Mouse (Mus musculus) lung, postnatal 0 days (tissue): ENCODE results near the gene Crabp1. TPM values are rescaled to one million over a fixed set of nuclear protein-coding genes. Genes with fewer than 3 reads are reported as not detected.

Source experiments
- ATAC-seq: fragments of 200-750 bp; cut with Nextera tagmentation; 2 replicates; pipeline ENCODE4 v1.8.0; 2017; ENCODE audit warnings: moderate library complexity
- DNase-seq: peaks from one replicate; pipeline ENCODE4 v3.0.0-alpha.2; 2016; ENCODE audit warnings: low spot score
- H3K27ac ChIP-seq: fragments of 300-500 bp; sonication (generic); 2 replicates; pipeline ENCODE4 v1.5.1; 2014; ENCODE audit warnings: antibody characterized with exemption, mild to moderate bottlenecking, low read length, mixed read lengths
- H3K27me3 ChIP-seq: fragments of 300-500 bp; sonication (generic); replicated peaks from 2 replicates; pipeline ENCODE4 v1.6.1; 2014; ENCODE audit warnings: low read length, mixed read lengths; ENCODE audit not compliant: insufficient read depth
- H3K36me3 ChIP-seq: fragments of 300-500 bp; sonication (generic); 2 replicates; pipeline ENCODE4 v1.6.1; 2014; ENCODE audit warnings: low read length, mixed read lengths; ENCODE audit not compliant: insufficient read depth
- H3K4me1 ChIP-seq: fragments of 300-500 bp; sonication (generic); 2 replicates; pipeline ENCODE4 v1.6.1; 2014; ENCODE audit warnings: antibody characterized with exemption, low read depth, low read length, mixed read lengths; ENCODE audit not compliant: insufficient read depth
- H3K4me2 ChIP-seq: fragments of 300-500 bp; sonication (generic); replicated peaks from 2 replicates; pipeline ENCODE4 v1.6.1; 2014; ENCODE audit warnings: low read depth, mild to moderate bottlenecking, low read length, moderate library complexity, mixed read lengths
- H3K4me3 ChIP-seq: fragments of 300-500 bp; sonication (generic); 2 replicates; pipeline ENCODE4 v1.5.1; 2014; ENCODE audit warnings: low read depth, low read length
- H3K9ac ChIP-seq: fragments of 300-500 bp; sonication (generic); replicated peaks from 2 replicates; pipeline ENCODE4 v1.6.1; 2014; ENCODE audit warnings: low read depth, mild to moderate bottlenecking
- H3K9me3 ChIP-seq: fragments of 300-500 bp; sonication (generic); 2 replicates; pipeline ENCODE4 v1.6.1; 2016; ENCODE audit warnings: low read length, mixed read lengths
- CTCF ChIP-seq: IDR thresholded peaks from 2 replicates; pipeline ENCODE4 v1.5.1; 2016; ENCODE audit warnings: antibody characterized with exemption, mild to moderate bottlenecking
- EP300 ChIP-seq: IDR thresholded peaks from 2 replicates; pipeline ENCODE4 v1.6.1; 2016; ENCODE audit warnings: antibody characterized with exemption, mild to moderate bottlenecking, control low read depth
- WGBS: fragments of 180-500 bp; shearing (Covaris S2); extraction: QIAGEN DNeasy Blood & Tissue Kit; methylation state at CpG from one replicate; pipeline ENCODE4 v1.1.7; 2014; 5-methylcytosine and 5-hydroxymethylcytosine counted together
- polyA plus RNA-seq: library from polyadenylated mRNA; unstranded; fragments of >200 nt; fragmentation: Nextera tagmentation; extraction: Ambion mirVana; gene quantifications from 2 replicates; pipeline ENCODE4 v1.2.1, GENCODE M21; 2015

The Crabp1 gene
- polyA plus RNA-seq, 1 experiment from 2014 or later: 2.6 TPM

DNA sequence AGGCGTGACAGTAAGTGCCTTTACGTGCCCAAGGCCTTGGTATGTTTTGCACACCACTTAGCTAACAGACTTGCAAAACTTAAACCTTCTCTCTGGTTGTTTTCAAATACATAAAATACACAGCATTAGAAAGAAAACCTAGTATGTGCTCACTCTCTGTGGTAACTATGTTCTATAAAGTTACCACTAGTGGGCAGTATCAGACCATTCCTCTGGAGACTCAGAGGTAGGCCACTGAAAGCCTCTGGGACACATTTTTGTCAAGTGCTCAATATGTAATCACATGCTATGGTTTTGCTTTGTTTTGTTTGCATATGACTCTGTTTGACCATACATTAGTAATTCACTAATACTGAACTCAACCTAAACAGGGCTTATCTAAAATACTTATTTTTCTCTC lies 32.4 kb upstream of the Crabp1 start:
- Histone ChIP-seq H3K27ac (no peak overlapping the region), H3K4me2 (no peak overlapping the region), H3K4me1 (no peaks in the 10 kb centered on the region), H3K9ac (no peak overlapping the region), H3K9me3 (no peaks in the 10 kb centered on the region), H3K27me3 (no peaks in the 10 kb centered on the region), H3K36me3 (peaks cover 9% of the 10 kb centered on the region; the same call in 1 of the 2 replicates), H3K4me3 (no peak overlapping the region)
- peak; percentile 68 for DNase-seq
- ATAC-seq: no peak
- 93% methylated on average over 2 of the region's 2 CpGs for WGBS
- TF ChIP-seq CTCF: peak; percentile 73
- TF ChIP-seq EP300: no peak

DNA sequence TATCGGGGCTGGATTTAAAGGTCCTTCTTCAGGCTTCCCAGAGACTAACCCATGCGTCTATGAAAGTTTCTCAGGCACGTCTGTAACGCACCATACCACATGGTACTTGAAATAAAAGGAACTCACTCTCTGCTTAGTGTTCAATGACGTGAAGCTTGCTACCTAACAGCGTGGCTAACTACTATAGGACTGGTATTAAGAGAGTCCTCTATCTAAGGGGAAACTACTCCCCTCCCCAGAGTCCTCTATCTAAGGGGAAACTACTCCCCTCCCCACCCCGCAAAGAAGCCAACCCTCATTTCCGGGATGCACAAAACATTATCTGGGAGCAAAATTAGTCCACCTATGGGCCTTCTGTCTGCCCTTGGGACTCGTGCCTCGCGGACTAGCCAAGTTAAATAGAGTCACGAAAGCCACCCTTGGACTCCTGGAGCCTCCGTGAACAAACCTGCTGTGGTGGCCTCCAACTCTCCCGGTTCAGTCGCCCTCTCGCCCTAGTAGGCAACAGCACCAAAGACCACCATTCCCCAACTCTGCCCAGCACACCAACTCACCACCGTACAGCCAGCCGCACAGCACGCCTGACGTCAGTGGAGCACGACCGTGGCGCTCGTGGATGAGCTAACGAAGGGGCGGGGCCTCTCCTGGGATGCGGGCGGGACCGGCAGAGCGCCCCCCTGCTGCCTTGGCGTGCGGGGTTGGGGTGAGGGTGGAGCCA lies 30.5 kb upstream of the Crabp1 start, which contains the start of gene Wdr61:
Gene Wdr61 (minus strand): TSS at position 599 of the 718 bp plus-strand sequence.
- no peaks in the 10 kb centered on the region for H3K4me1 ChIP-seq
- peak within 1 kb of the TSS; percentile 80 for H3K27ac ChIP-seq
- H3K9me3 ChIP-seq: no peaks in the 10 kb centered on the region
- H3K27me3 ChIP-seq: no peaks in the 10 kb centered on the region
- WGBS: 1% methylated on average over 30 of the region's 32 CpGs
- no peaks in the 10 kb centered on the region for H3K36me3 ChIP-seq
- peak; percentile 76 for TF ChIP-seq CTCF
- TF ChIP-seq EP300: no peak
- H3K4me2 ChIP-seq: peak within 1 kb of the TSS; percentile 69
- ATAC-seq (peak; percentile 99), DNase-seq (peak; percentile 98)
- H3K4me3 ChIP-seq: peak within 1 kb of the TSS; percentile 80
- H3K9ac ChIP-seq: peak within 1 kb of the TSS; percentile 76

DNA sequence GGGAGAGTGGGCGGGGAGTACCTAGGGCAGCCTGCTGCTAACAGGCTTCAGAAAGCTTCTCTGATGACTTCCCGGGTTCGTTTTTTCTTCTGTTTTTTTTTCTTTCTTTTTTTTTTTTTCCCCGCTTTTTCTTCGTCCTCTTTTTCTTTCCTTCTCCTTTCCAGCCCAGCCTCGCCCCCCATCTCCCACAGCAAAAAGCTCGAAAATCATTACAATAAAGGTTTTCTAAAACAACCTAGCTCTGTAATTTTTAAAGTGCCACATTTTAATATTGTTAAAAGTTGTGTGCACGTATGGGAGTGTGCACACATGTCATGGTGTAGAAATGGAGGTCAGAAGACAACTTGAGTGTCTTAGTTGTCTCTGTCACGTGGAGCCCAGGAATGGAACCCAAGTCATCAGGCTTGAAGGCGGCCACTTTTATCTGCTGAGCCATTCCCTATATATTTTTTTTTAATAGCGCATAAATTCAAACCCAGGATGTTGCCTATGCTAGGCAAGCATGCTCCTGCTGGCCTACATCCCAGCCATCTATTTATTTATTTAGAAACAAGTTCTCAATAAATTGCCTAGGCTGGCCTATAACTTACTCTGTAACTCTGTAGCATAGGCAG lies 29.8 kb upstream of the Crabp1 start:
- Histone ChIP-seq H3K9me3 (no peaks in the 10 kb centered on the region), H3K27ac (no peak overlapping the region), H3K36me3 (no peaks in the 10 kb centered on the region), H3K4me3 (peak overlapping the region; percentile 80), H3K4me1 (no peaks in the 10 kb centered on the region), H3K4me2 (peak overlapping the region; percentile 34; the same call in 1 of the 2 replicates), H3K9ac (peak overlapping the region; percentile 76; the same call in 1 of the 2 replicates), H3K27me3 (no peaks in the 10 kb centered on the region)
- TF ChIP-seq EP300 (no peak), CTCF (no peak)
- no peak for ATAC-seq
- DNase-seq: no peak
- 14% methylated on average over 11 of the region's 11 CpGs for WGBS

DNA sequence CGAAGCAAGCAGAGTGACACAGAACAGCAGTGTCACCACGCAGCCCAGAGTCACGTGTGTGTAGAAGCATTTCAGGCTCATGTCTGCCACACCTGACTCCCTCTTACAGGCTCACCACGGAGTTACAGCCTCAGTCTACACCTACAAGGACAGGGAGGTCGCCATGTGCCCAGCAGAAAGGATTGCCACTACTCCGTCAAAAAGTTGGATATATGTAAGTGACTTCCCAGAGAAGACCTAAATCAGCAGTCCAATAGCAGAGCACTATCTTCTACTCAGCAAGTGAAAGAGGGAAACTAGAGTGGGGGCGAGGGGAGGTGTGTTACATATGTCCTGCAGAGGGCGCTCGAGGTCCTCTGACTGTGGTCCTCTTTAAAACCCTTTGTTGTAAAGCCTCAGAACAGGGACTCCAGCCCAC lies 28.3 kb upstream of the Crabp1 start:
- WGBS: 16% methylated on average over 9 of the region's 9 CpGs
- no peaks in the 10 kb centered on the region for H3K9me3 ChIP-seq
- no peak overlapping the region for H3K27ac ChIP-seq
- peak; percentile 85 for DNase-seq
- no peak overlapping the region for H3K4me3 ChIP-seq
- H3K9ac ChIP-seq: no peak overlapping the region
- no peaks in the 10 kb centered on the region for H3K4me1 ChIP-seq
- H3K27me3 ChIP-seq: no peaks in the 10 kb centered on the region
- 0 out of 2 replicates have a peak overlapping the region, but pooled peaks have one; percentile 2 for H3K4me2 ChIP-seq
- H3K36me3 ChIP-seq: no peaks in the 10 kb centered on the region
- no peak for ATAC-seq
- no peak for TF ChIP-seq EP300
- peak; percentile 82 for TF ChIP-seq CTCF

DNA sequence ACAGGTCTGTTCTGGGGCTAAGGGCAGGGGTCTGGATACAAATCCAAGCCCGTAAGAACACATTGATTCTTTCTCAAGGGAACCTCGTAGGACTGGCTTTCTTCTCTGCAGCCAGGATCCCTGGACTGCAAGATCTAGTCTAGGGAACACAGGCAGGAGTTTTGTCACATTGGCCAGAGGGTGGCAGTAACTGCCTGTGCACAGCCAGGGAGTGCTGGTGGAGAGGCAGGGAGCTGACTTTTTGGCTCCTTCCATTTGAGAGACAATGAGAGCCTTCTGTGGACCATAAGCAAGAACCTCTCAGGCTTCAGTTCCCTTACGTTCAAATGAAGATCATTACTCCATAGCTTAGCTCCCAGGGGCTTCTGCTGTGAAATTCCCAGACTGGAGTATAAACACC lies 26.2 kb upstream of the Crabp1 start:
- Histone ChIP-seq H3K4me1 (no peaks in the 10 kb centered on the region), H3K9ac (no peak overlapping the region), H3K4me2 (no peak overlapping the region), H3K9me3 (no peaks in the 10 kb centered on the region), H3K27ac (no peak overlapping the region), H3K36me3 (no peaks in the 10 kb centered on the region), H3K4me3 (no peak overlapping the region), H3K27me3 (no peaks in the 10 kb centered on the region)
- peak; percentile 62 for DNase-seq
- WGBS: 31% methylated on average over 3 of the region's 3 CpGs
- TF ChIP-seq CTCF: peak; percentile 82
- no peak for TF ChIP-seq EP300
- no peak for ATAC-seq

DNA sequence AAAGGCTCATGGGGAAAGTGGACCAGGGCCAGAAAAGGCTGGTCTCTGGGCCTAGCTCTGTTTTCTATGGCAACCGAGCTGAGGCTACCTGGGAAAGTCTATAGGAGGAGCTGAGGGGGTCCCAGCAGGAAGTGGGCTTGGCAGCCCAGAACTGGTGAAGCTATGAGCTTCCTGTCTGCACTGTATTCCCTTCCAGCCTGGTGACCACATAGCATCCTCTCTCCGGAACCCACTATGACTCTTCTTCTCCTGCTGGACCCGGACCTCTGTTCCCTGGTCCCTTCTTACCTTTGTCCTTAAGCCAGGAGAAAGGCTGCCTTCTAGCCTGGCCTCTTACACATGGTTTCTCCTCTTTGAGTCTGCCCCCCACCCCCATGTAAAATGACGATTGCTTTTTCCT lies 20.7 kb upstream of the Crabp1 start:
- H3K9me3 ChIP-seq: no peaks in the 10 kb centered on the region
- WGBS: 59% methylated on average over 4 of the region's 4 CpGs
- H3K4me2 ChIP-seq: no peak overlapping the region
- ATAC-seq: no peak
- no peaks in the 10 kb centered on the region for H3K27me3 ChIP-seq
- H3K27ac ChIP-seq: no peak overlapping the region
- H3K9ac ChIP-seq: no peak overlapping the region
- H3K36me3 ChIP-seq: no peaks in the 10 kb centered on the region
- no peaks in the 10 kb centered on the region for H3K4me1 ChIP-seq
- H3K4me3 ChIP-seq: no peak overlapping the region
- TF ChIP-seq EP300: no peak
- no peak for TF ChIP-seq CTCF
- no peak for DNase-seq
